Mouse (Mus musculus) hindbrain, embryonic 11.5 days (tissue): Measurements from ENCODE around the gene Itgb7. TPM values are rescaled to one million over a fixed set of nuclear protein-coding genes. Genes with fewer than 3 reads are reported as not detected.

Experiments
- ATAC-seq: fragments of 200-750 bp; cut with Nextera tagmentation; 2 replicates; pipeline ENCODE4 v1.8.0; 2017; ENCODE audit warnings: mild to moderate bottlenecking, moderate TSS enrichment, moderate library complexity; ENCODE audit not compliant: low FRiP score
- DNase-seq: peaks from one replicate; pipeline ENCODE4 v3.0.0-alpha.2; 2015; ENCODE audit warnings: low spot score
- H3K27ac ChIP-seq: fragments of 300-500 bp; sonication (generic); 2 replicates; pipeline ENCODE4 v1.5.1; 2014; ENCODE audit warnings: mild to moderate bottlenecking, low read depth, low read length
- H3K27me3 ChIP-seq: fragments of 300-500 bp; sonication (generic); 2 replicates; pipeline ENCODE4 v1.6.1; 2014; ENCODE audit warnings: mild to moderate bottlenecking, low read length, moderate library complexity, mixed read lengths; ENCODE audit not compliant: control insufficient read depth, insufficient read depth
- H3K36me3 ChIP-seq: fragments of 300-500 bp; sonication (generic); 2 replicates; pipeline ENCODE4 v1.6.1; 2014; ENCODE audit warnings: mild to moderate bottlenecking, low read length, moderate library complexity, mixed read lengths; ENCODE audit not compliant: control insufficient read depth, insufficient read depth
- H3K4me1 ChIP-seq: fragments of 300-500 bp; sonication (generic); replicated peaks from 2 replicates; pipeline ENCODE4 v1.6.1; 2014; ENCODE audit warnings: low read length, mixed read lengths; ENCODE audit not compliant: control insufficient read depth, insufficient read depth
- H3K4me2 ChIP-seq: fragments of 300-500 bp; sonication (generic); replicated peaks from 2 replicates; pipeline ENCODE4 v1.6.1; 2014; ENCODE audit warnings: mild to moderate bottlenecking, low read depth, low read length
- H3K4me3 ChIP-seq: fragments of 300-500 bp; sonication (generic); 2 replicates; pipeline ENCODE4 v1.5.1; 2014; ENCODE audit warnings: low read depth, low read length
- H3K9ac ChIP-seq: fragments of 300-500 bp; sonication (generic); 2 replicates; pipeline ENCODE4 v1.6.1; 2014; ENCODE audit warnings: low read depth, low read length
- H3K9me3 ChIP-seq: fragments of 300-500 bp; sonication (generic); 2 replicates; pipeline ENCODE4 v1.6.1; 2016; ENCODE audit warnings: low read length; ENCODE audit not compliant: control insufficient read depth
- WGBS: fragments of 180-500 bp; shearing (Covaris S2); extraction: QIAGEN DNeasy Blood & Tissue Kit; methylation state at CpG from one replicate; pipeline ENCODE4 v1.1.7; 2014; 5-methylcytosine and 5-hydroxymethylcytosine counted together
- polyA plus RNA-seq: library from polyadenylated mRNA; unstranded; fragments of >200 nt; fragmentation: Nextera tagmentation; extraction: Ambion mirVana; gene quantifications from 2 replicates; pipeline ENCODE4 v1.2.1, GENCODE M21; 2014

Itgb7 gene
- polyA plus RNA-seq: 1.0 and 1.1 TPM in 2 replicates

GRCm38 (mm10) chr15:102231748-102232147, at the start of gene Itgb7:
TSS of gene Itgb7 (minus strand) at chr15:102231944.
- 56% methylated on average over 6 of the region's 6 CpGs for WGBS
- H3K27ac ChIP-seq: no peak within 1 kb of the TSS
- H3K4me1 ChIP-seq: no peaks in the 10 kb centered on the region
- no peak within 1 kb of the TSS for H3K4me2 ChIP-seq
- H3K27me3 ChIP-seq: no peaks in the 10 kb centered on the region; the same call in 1 of the 2 replicates
- H3K36me3 ChIP-seq: no peaks in the 10 kb centered on the region
- no peak within 1 kb of the TSS for H3K9ac ChIP-seq
- ATAC-seq (no peak), DNase-seq (no peak)
- H3K4me3 ChIP-seq: no peak within 1 kb of the TSS
- no peaks in the 10 kb centered on the region for H3K9me3 ChIP-seq

GRCm38 (mm10) chr15:102280623-102281022, 48.9 kb upstream of the Itgb7 start:
- DNase-seq (no peak), ATAC-seq (no peak)
- WGBS: 98% methylated on average over 18 of the region's 19 CpGs
- Histone ChIP-seq H3K9ac (no peak overlapping the region), H3K4me2 (no peak overlapping the region), H3K36me3 (0 out of 2 replicates have a peak, but pooled peaks cover 4% of the 10 kb centered on the region), H3K4me1 (peaks cover 5% of the 10 kb centered on the region; the same call in 1 of the 2 replicates), H3K4me3 (peak overlapping the region; percentile 89; the same call in 1 of the 2 replicates), H3K27me3 (no peaks in the 10 kb centered on the region), H3K9me3 (no peaks in the 10 kb centered on the region), H3K27ac (no peak overlapping the region)

- 30% methylated on average over 13 of the region's 13 CpGs for WGBS
- H3K27me3 ChIP-seq: no peaks in the 10 kb centered on the region
- peak overlapping the region; percentile 89 for H3K4me3 ChIP-seq
- H3K9ac ChIP-seq: peak overlapping the region; percentile 87
- ATAC-seq: peak; percentile 49; the same call in 1 of the 2 replicates
- no peaks in the 10 kb centered on the region for H3K9me3 ChIP-seq
- peaks cover 5% of the 10 kb centered on the region; the same call in 1 of the 2 replicates for H3K4me1 ChIP-seq
- peak overlapping the region; percentile 74 for H3K27ac ChIP-seq
- peak overlapping the region; percentile 69 for H3K4me2 ChIP-seq
- DNase-seq: no peak
- 0 out of 2 replicates have a peak, but pooled peaks cover 4% of the 10 kb centered on the region for H3K36me3 ChIP-seq
Measured at GRCm38 (mm10) chr15:102279783-102280520, 48.2 kb upstream of the Itgb7 start.

- Histone ChIP-seq H3K27me3 (no peaks in the 10 kb centered on the region), H3K9ac (peak within 1 kb of the TSS; percentile 87), H3K36me3 (0 out of 2 replicates have a peak, but pooled peaks cover 4% of the 10 kb centered on the region), H3K4me3 (peak within 1 kb of the TSS; percentile 89), H3K27ac (peak within 1 kb of the TSS; percentile 74), H3K4me2 (peak within 1 kb of the TSS; percentile 83), H3K9me3 (no peaks in the 10 kb centered on the region), H3K4me1 (peaks cover 5% of the 10 kb centered on the region; the same call in 1 of the 2 replicates)
- WGBS: under 1% methylated on average over 65 of the region's 65 CpGs
- DNase-seq: peak; percentile 95
- peak; percentile 98 for ATAC-seq
Measured at GRCm38 (mm10) chr15:102279092-102279782, 47.5 kb upstream of the Itgb7 start, which contains the start of gene Mfsd5. TSS of gene Mfsd5 (plus strand) at chr15:102279454.

GRCm38 (mm10) chr15:102278726-102279091, 47.0 kb upstream of the Itgb7 start:
- Histone ChIP-seq H3K27me3 (no peaks in the 10 kb centered on the region), H3K9me3 (no peaks in the 10 kb centered on the region), H3K27ac (peak overlapping the region; percentile 74), H3K4me3 (peak overlapping the region; percentile 89), H3K4me1 (peaks cover 5% of the 10 kb centered on the region; the same call in 1 of the 2 replicates), H3K4me2 (peak overlapping the region; percentile 83), H3K36me3 (0 out of 2 replicates have a peak, but pooled peaks cover 4% of the 10 kb centered on the region), H3K9ac (peak overlapping the region; percentile 87)
- ATAC-seq (peak; percentile 14; the same call in 1 of the 2 replicates), DNase-seq (no peak)
- 32% methylated on average over 7 of the region's 7 CpGs for WGBS

- Histone ChIP-seq H3K4me3 (no peak overlapping the region), H3K36me3 (no peaks in the 10 kb centered on the region), H3K9me3 (no peaks in the 10 kb centered on the region), H3K27ac (no peak overlapping the region), H3K27me3 (peaks cover 7% of the 10 kb centered on the region; the same call in 1 of the 2 replicates), H3K9ac (no peak overlapping the region), H3K4me1 (no peaks in the 10 kb centered on the region), H3K4me2 (no peak overlapping the region)
- ATAC-seq: no peak
- no peak for DNase-seq
- WGBS: 67% methylated on average over 6 of the region's 6 CpGs
Measured at GRCm38 (mm10) chr15:102273982-102274716, 42.4 kb upstream of the Itgb7 start.

GRCm38 (mm10) chr15:102271441-102271840, 39.7 kb upstream of the Itgb7 start:
- H3K9ac ChIP-seq: no peak overlapping the region
- no peak overlapping the region; the same call in 1 of the 2 replicates for H3K4me2 ChIP-seq
- H3K9me3 ChIP-seq: no peaks in the 10 kb centered on the region
- H3K27me3 ChIP-seq: peaks cover 7% of the 10 kb centered on the region; the same call in 1 of the 2 replicates
- ATAC-seq (no peak), DNase-seq (no peak)
- H3K4me3 ChIP-seq: no peak overlapping the region
- H3K27ac ChIP-seq: no peak overlapping the region
- no peaks in the 10 kb centered on the region for H3K4me1 ChIP-seq
- 24% methylated on average over 3 of the region's 3 CpGs for WGBS
- no peaks in the 10 kb centered on the region for H3K36me3 ChIP-seq

GRCm38 (mm10) chr15:102270274-102270960, 38.7 kb upstream of the Itgb7 start, which contains the start of gene Gm9918:
TSS of gene Gm9918 (plus strand) at chr15:102270563.
- Histone ChIP-seq H3K27me3 (peaks cover 7% of the 10 kb centered on the region; the same call in 1 of the 2 replicates), H3K9ac (no peak within 1 kb of the TSS), H3K36me3 (no peaks in the 10 kb centered on the region), H3K4me3 (0 out of 2 replicates have a peak within 1 kb of the TSS, but pooled peaks have one; percentile 4), H3K4me2 (peak within 1 kb of the TSS; percentile 24), H3K9me3 (no peaks in the 10 kb centered on the region), H3K27ac (no peak within 1 kb of the TSS), H3K4me1 (no peaks in the 10 kb centered on the region)
- 6% methylated on average over 20 of the region's 21 CpGs for WGBS
- ATAC-seq (no peak), DNase-seq (peak; percentile 16)
